Mouse (Mus musculus): ENCODE data around the gene Chga. TPM values are rescaled to one million over a fixed set of nuclear protein-coding genes. Genes with fewer than 3 reads are reported as not detected.
A peak's percentile ranks its signal among the peaks of the same experiment; 100 is the strongest.

Chga gene
- total and polyA plus RNA-seq, 2 experiments from 2014 or later = 123 to 171 TPM

- Histone ChIP-seq H3K27ac (ENCODE audit: low read depth, low read length) (no peak overlapping the region), H3K4me2 (ENCODE audit: low read depth) (no peak overlapping the region), H3K36me3 (ENCODE audit: insufficient read depth) (no peaks in the 10 kb centered on the region), H3K4me3 (ENCODE audit: low read depth, low read length) (no peak overlapping the region), H3K27me3 (ENCODE audit: insufficient read depth, low read length) (no peaks in the 10 kb centered on the region), H3K9me3 (ENCODE audit: low read length) (no peaks in the 10 kb centered on the region), H3K9ac (no peak overlapping the region), H3K4me1 (ENCODE audit: insufficient read depth) (no peaks in the 10 kb centered on the region)
- DNase-seq (no peak), ATAC-seq (no peak)
- no peak for TF ChIP-seq CTCF (IDR thresholded peaks at IDR 0.05; ENCODE audit: low read depth)
- 60% methylated on average over 13 of the region's 13 CpGs for WGBS
Observed at GRCm38 (mm10) chr12:102517647-102518046, 37.1 kb upstream of the Chga start.

DNA sequence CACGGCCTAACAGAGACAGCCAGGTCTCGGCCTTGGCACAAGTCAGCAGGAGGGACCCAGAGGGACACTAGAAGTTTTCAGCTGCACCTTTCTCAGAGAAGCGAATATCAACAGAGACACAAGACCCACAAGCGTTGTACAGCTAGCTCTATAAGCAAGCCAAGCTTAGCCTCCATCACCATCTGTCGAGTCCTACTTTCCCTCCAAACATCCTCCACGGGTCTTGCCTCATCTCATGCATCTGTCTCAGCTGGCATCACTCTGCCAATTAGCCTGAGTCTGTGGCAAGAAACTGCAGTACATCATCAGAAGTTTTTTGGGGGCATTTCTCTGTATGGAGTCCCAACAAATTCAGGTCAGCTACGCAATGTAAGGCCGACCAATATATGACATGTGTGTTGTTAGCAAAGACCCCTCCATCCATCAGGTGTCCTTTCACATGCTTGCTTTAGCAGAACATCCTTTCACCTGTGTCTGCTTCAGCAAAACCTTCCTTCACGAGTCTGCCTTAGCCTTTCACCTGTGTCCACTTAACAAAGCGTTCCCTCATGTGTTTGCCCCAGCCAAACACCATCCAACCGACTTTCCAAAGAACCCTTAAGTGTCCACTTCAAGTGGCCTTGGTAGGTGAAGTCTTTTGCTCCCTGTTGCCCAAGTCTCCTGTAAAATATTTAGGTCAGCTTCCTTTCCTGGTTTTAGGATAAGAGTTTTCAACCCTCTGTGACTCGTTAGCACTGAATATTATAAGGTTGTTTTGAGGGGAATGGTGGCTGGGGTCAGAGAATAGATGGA lies 34.6 kb upstream of the Chga start:
- Histone ChIP-seq H3K27ac (ENCODE audit: low read depth, low read length) (no peak overlapping the region), H3K4me1 (ENCODE audit: insufficient read depth) (no peaks in the 10 kb centered on the region), H3K9ac (no peak overlapping the region), H3K27me3 (ENCODE audit: insufficient read depth, low read length) (no peaks in the 10 kb centered on the region), H3K9me3 (ENCODE audit: low read length) (no peaks in the 10 kb centered on the region), H3K36me3 (ENCODE audit: insufficient read depth) (no peaks in the 10 kb centered on the region), H3K4me2 (ENCODE audit: low read depth) (no peak overlapping the region), H3K4me3 (ENCODE audit: low read depth, low read length) (no peak overlapping the region)
- DNase-seq = no peak
- WGBS = 88% methylated on average over 12 of the region's 12 CpGs
- ATAC-seq = no peak
- TF ChIP-seq CTCF (IDR thresholded peaks at IDR 0.05; ENCODE audit: low read depth) = no peak

- H3K27me3 ChIP-seq (ENCODE audit: insufficient read depth, low read length) = no peaks in the 10 kb centered on the region
- 18% methylated on average over 13 of the region's 13 CpGs for WGBS
- H3K9me3 ChIP-seq (ENCODE audit: low read length) = no peaks in the 10 kb centered on the region
- peak; percentile 43 for DNase-seq
- H3K4me1 ChIP-seq (ENCODE audit: insufficient read depth) = no peaks in the 10 kb centered on the region
- ATAC-seq = peak; percentile 50; the same call in 1 of the 2 replicates
- no peak overlapping the region for H3K27ac ChIP-seq (ENCODE audit: low read depth, low read length)
- H3K4me3 ChIP-seq (ENCODE audit: low read depth, low read length) = no peak overlapping the region
- no peaks in the 10 kb centered on the region for H3K36me3 ChIP-seq (ENCODE audit: insufficient read depth)
- no peak overlapping the region for H3K4me2 ChIP-seq (ENCODE audit: low read depth)
- no peak for TF ChIP-seq CTCF (IDR thresholded peaks at IDR 0.05; ENCODE audit: low read depth)
- no peak overlapping the region for H3K9ac ChIP-seq
Observed at GRCm38 (mm10) chr12:102521777-102522319, 32.9 kb upstream of the Chga start.

DNA sequence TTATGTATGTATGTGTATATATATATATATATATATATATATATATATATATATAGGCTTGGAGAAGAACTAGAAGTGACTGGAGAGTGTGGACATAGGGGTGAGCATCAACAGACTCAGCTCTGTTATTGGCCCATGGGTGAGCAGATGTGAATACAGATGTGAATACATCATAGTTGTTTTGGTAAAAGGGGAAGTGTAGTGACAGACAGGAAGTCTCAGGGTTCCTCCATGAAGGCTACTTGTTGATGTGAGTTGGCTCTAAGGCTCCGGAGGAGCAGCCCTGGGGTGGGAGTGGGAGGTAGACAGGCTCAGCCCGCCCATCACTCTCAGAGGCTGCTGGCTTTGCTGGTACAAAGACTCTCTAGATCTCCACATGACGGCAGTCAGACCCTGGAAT lies 30.6 kb upstream of the Chga start:
- DNase-seq (no peak), ATAC-seq (no peak)
- no peak overlapping the region for H3K9ac ChIP-seq
- no peaks in the 10 kb centered on the region for H3K9me3 ChIP-seq (ENCODE audit: low read length)
- no peaks in the 10 kb centered on the region for H3K27me3 ChIP-seq (ENCODE audit: insufficient read depth, low read length)
- H3K27ac ChIP-seq (ENCODE audit: low read depth, low read length) = no peak overlapping the region
- H3K4me1 ChIP-seq (ENCODE audit: insufficient read depth) = no peaks in the 10 kb centered on the region
- WGBS = 52% methylated on average over 3 of the region's 3 CpGs
- no peaks in the 10 kb centered on the region for H3K36me3 ChIP-seq (ENCODE audit: insufficient read depth)
- no peak overlapping the region for H3K4me2 ChIP-seq (ENCODE audit: low read depth)
- TF ChIP-seq CTCF (IDR thresholded peaks at IDR 0.05; ENCODE audit: low read depth) = no peak
- no peak overlapping the region for H3K4me3 ChIP-seq (ENCODE audit: low read depth, low read length)

DNA sequence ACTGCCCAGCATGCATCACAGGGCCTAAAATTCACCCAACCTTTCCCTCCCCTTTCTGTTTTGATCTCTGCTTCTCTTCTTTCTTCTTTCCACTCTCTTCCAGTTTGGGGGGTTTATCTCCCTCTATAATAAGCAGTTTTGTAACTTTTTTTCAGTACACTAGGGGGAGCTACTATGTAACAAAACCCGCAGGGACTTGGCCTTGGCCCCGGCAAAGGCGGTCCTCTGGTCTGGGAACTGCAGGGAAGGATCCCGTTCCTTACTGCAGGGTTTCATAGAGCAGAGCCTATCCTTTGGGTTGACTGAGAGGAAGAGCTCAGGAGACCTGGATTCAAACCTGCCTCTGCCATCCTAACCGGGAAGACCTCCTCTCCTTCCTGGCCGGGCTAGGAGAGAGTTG lies 30.0 kb upstream of the Chga start:
- Histone ChIP-seq H3K9ac (no peak overlapping the region), H3K9me3 (ENCODE audit: low read length) (no peaks in the 10 kb centered on the region), H3K4me1 (ENCODE audit: insufficient read depth) (no peaks in the 10 kb centered on the region), H3K27me3 (ENCODE audit: insufficient read depth, low read length) (no peaks in the 10 kb centered on the region), H3K36me3 (ENCODE audit: insufficient read depth) (no peaks in the 10 kb centered on the region), H3K4me2 (ENCODE audit: low read depth) (no peak overlapping the region), H3K4me3 (ENCODE audit: low read depth, low read length) (no peak overlapping the region), H3K27ac (ENCODE audit: low read depth, low read length) (no peak overlapping the region)
- peak; percentile 52 for DNase-seq
- WGBS = 24% methylated on average over 6 of the region's 6 CpGs
- ATAC-seq = peak; percentile 54
- peak; percentile 53 for TF ChIP-seq CTCF (IDR thresholded peaks at IDR 0.05; ENCODE audit: low read depth)

DNA sequence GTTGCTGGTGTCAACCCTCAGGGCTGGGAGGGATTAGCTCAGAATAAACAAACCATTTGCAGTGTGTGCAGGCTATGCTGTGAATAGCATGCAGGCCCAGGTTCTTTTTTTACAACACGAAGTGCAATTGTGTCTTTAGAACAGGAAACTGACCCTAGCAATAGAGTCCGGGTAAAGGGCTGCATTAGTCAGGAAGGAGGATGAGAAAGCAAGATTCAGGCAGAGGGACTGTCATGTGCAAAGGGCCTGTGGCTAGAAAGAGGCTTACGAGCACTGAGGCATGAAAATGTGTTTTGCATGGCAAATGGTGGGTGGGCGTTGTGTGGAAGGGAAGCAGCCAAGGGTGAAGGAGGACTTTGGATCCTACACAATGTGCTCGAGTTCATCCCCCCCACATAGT lies 26.8 kb upstream of the Chga start:
- no peak for ATAC-seq
- 69% methylated on average over 5 of the region's 5 CpGs for WGBS
- Histone ChIP-seq H3K27me3 (ENCODE audit: insufficient read depth, low read length) (no peaks in the 10 kb centered on the region), H3K4me1 (ENCODE audit: insufficient read depth) (no peaks in the 10 kb centered on the region), H3K36me3 (ENCODE audit: insufficient read depth) (no peaks in the 10 kb centered on the region), H3K4me3 (ENCODE audit: low read depth, low read length) (no peak overlapping the region), H3K9me3 (ENCODE audit: low read length) (no peaks in the 10 kb centered on the region), H3K27ac (ENCODE audit: low read depth, low read length) (no peak overlapping the region), H3K4me2 (ENCODE audit: low read depth) (no peak overlapping the region), H3K9ac (no peak overlapping the region)
- no peak for DNase-seq
- no peak for TF ChIP-seq CTCF (IDR thresholded peaks at IDR 0.05; ENCODE audit: low read depth)

- Histone ChIP-seq H3K27me3 (ENCODE audit: insufficient read depth, low read length) (no peaks in the 10 kb centered on the region), H3K27ac (ENCODE audit: low read depth, low read length) (no peak overlapping the region), H3K36me3 (ENCODE audit: insufficient read depth) (no peaks in the 10 kb centered on the region), H3K4me3 (ENCODE audit: low read depth, low read length) (no peak overlapping the region), H3K9me3 (ENCODE audit: low read length) (no peaks in the 10 kb centered on the region), H3K4me2 (ENCODE audit: low read depth) (no peak overlapping the region), H3K4me1 (ENCODE audit: insufficient read depth) (no peaks in the 10 kb centered on the region), H3K9ac (no peak overlapping the region)
- ATAC-seq (no peak), DNase-seq (no peak)
- 8% methylated on average over 1 of the region's 1 CpGs for WGBS
- TF ChIP-seq CTCF (IDR thresholded peaks at IDR 0.05; ENCODE audit: low read depth) = no peak
Observed at GRCm38 (mm10) chr12:102535796-102536195, 19.0 kb upstream of the Chga start.
